In the genomic region with DNA sequence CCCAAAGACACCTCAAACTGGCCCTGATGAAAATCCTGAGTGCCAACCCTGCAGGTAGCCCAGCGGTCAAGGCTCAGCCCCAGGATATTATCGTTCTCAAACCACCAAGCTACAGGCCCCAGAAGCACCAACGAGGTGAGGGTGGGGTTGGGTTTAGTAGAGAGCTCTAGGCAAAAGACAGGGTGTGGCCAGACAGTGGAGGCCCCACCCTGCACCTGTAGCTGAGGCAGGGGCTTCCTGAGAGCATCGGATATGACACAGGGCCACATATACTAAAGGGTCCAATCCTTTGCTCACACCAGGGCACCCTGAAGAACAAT, we compare ENCODE assay signal across 8 mouse cellular contexts. TPM values are rescaled to one million over a fixed set of nuclear protein-coding genes. Genes with fewer than 3 reads are reported as not detected.
A peak's percentile ranks its signal among the peaks of the same experiment; 100 is the strongest.
DNase-seq lines count a peak whose midpoint lies in the region; ATAC-seq and TF ChIP-seq lines count a peak whose summit lies in the region.

No protein-coding gene starts in this region.

- H3K4me1 ChIP-seq in kidney, embryonic 14.5 days (ENCODE audit: control insufficient read depth, insufficient read depth, low read length) = peaks cover 65% of the 10 kb centered on the region
- H3K4me1 ChIP-seq in cortical plate, adult 2 months (ENCODE audit: control insufficient read depth, insufficient read depth, low read length) = peaks cover 13% of the 10 kb centered on the region
- H3K4me1 ChIP-seq in intestine, embryonic 16.5 days (ENCODE audit: control insufficient read depth, insufficient read depth, low read length) = peaks cover 83% of the 10 kb centered on the region
- H3K4me1 ChIP-seq in neural tube, embryonic 13.5 days (replicated peaks) = peaks cover 98% of the 10 kb centered on the region

- no peak for TF ChIP-seq CTCF in cortical plate, adult 2 months (IDR thresholded peaks at IDR 0.05; ENCODE audit: extremely low read depth, insufficient read depth, low read length)

- H3K27ac ChIP-seq in kidney, embryonic 14.5 days (ENCODE audit: low read depth, low read length) = peak overlapping the region; percentile 81; the same call in 1 of the 2 replicates
- peak overlapping the region; percentile 56 for H3K27ac ChIP-seq in cortical plate, adult 2 months (ENCODE audit: insufficient read depth, low read length)
- peak overlapping the region; percentile 84 for H3K27ac ChIP-seq in intestine, embryonic 16.5 days (ENCODE audit: low read length)
- peak overlapping the region; percentile 98 for H3K27ac ChIP-seq in neural tube, embryonic 13.5 days (replicated peaks)

- H3K4me2 ChIP-seq in kidney, embryonic 14.5 days (replicated peaks; ENCODE audit: low read depth, low read length) = no peak overlapping the region; the same call in 1 of the 2 replicates
- peak overlapping the region; percentile 39 for H3K4me2 ChIP-seq in intestine, embryonic 16.5 days (ENCODE audit: low read depth, low read length)
- peak overlapping the region; percentile 99 for H3K4me2 ChIP-seq in neural tube, embryonic 13.5 days

- no peaks in the 10 kb centered on the region for H3K27me3 ChIP-seq in kidney, embryonic 14.5 days (ENCODE audit: control insufficient read depth, insufficient read depth, low read length)
- no peaks in the 10 kb centered on the region for H3K27me3 ChIP-seq in intestine, embryonic 16.5 days (replicated peaks; ENCODE audit: control insufficient read depth, insufficient read depth, low read length)
- H3K27me3 ChIP-seq in neural tube, embryonic 13.5 days = no peaks in the 10 kb centered on the region

- H3K4me3 ChIP-seq in kidney, embryonic 14.5 days (ENCODE audit: low read length) = no peak overlapping the region
- no peak overlapping the region for H3K4me3 ChIP-seq in cortical plate, adult 2 months (ENCODE audit: insufficient read depth, low read length)
- no peak overlapping the region for H3K4me3 ChIP-seq in intestine, embryonic 16.5 days (ENCODE audit: low read length)
- peak overlapping the region; percentile 85; the same call in 1 of the 2 replicates for H3K4me3 ChIP-seq in neural tube, embryonic 13.5 days

- 39% methylated on average over 4 of the region's 4 CpGs for WGBS in kidney, embryonic 14.5 days
- 19% methylated on average over 4 of the region's 4 CpGs for WGBS in intestine, embryonic 16.5 days
- 16% methylated on average over 4 of the region's 4 CpGs for WGBS in neural tube, embryonic 13.5 days

- no peak for DNase-seq in kidney, postnatal 36 days
- no peak for DNase-seq in cerebellum, postnatal 36 days
- no peak for DNase-seq in retina, embryonic 14.5 days (ENCODE audit: low spot score)

- no peak for ATAC-seq in kidney, embryonic 14.5 days (ENCODE audit: low FRiP score, low TSS enrichment)
- ATAC-seq in intestine, embryonic 16.5 days = no peak
- ATAC-seq in neural tube, embryonic 13.5 days (ENCODE audit: low read depth) = no peak
- ATAC-seq in granulocyte monocyte progenitor cell, adult 5-6 weeks (replicated peaks; ENCODE audit: poor library complexity, severe bottlenecking) = no peak

- TF ChIP-seq POLR2A in cortical plate, adult 2 months (IDR thresholded peaks at IDR 0.05; ENCODE audit: extremely low read depth, insufficient read depth, low read length) = no peak

- H3K9me3 ChIP-seq in kidney, embryonic 14.5 days (ENCODE audit: control insufficient read depth, low read length) = no peaks in the 10 kb centered on the region
- no peaks in the 10 kb centered on the region for H3K9me3 ChIP-seq in intestine, embryonic 16.5 days (ENCODE audit: control insufficient read depth, low read length)
- H3K9me3 ChIP-seq in neural tube, embryonic 13.5 days = no peaks in the 10 kb centered on the region

- peaks cover 28% of the 10 kb centered on the region for H3K36me3 ChIP-seq in kidney, embryonic 14.5 days (ENCODE audit: control insufficient read depth, insufficient read depth, low read length)
- H3K36me3 ChIP-seq in intestine, embryonic 16.5 days (ENCODE audit: control insufficient read depth, insufficient read depth, low read length) = peaks cover 8% of the 10 kb centered on the region; the same call in 1 of the 2 replicates
- H3K36me3 ChIP-seq in neural tube, embryonic 13.5 days = peaks cover 4% of the 10 kb centered on the region; the same call in 1 of the 2 replicates

- H3K9ac ChIP-seq in kidney, embryonic 14.5 days (ENCODE audit: low read depth, low read length) = no peak overlapping the region
- 0 out of 2 replicates have a peak overlapping the region, but pooled peaks have one; percentile 57 for H3K9ac ChIP-seq in intestine, embryonic 16.5 days (ENCODE audit: low read depth, low read length)
- H3K9ac ChIP-seq in neural tube, embryonic 13.5 days = peak overlapping the region; percentile 96

RNA-seq across cellular contexts. Expression of gene Gnai2, which starts 5.8 kb away (rescaled TPM):
- polyA plus RNA-seq in kidney, embryonic 14.5 days (2014; fragmentation: Nextera tagmentation; extraction: Ambion mirVana) = 386 and 445 TPM in 2 replicates
- 283 and 286 TPM in 2 replicates for polyA plus RNA-seq in cortical plate, adult 2 months (2012; rRNA removed)
- 301 and 311 TPM in 2 replicates for polyA plus RNA-seq in intestine, embryonic 16.5 days (2015; fragmentation: Nextera tagmentation; extraction: Ambion mirVana)
- polyA plus RNA-seq in neural tube, embryonic 13.5 days (2015; fragmentation: Nextera tagmentation; extraction: Ambion mirVana) = 350 and 384 TPM in 2 replicates
- 410 and 448 TPM in 2 replicates for total RNA-seq in granulocyte monocyte progenitor cell, adult 5-6 weeks (2014; fragmentation: Nextera tagmentation)
- total RNA-seq in granulocyte monocyte progenitor cell, adult 5-6 weeks (2017) = 395 and 452 TPM in 2 replicates

RNA-seq across cellular contexts. Expression of gene Sema3b, which starts 20.3 kb away (rescaled TPM):
- polyA plus RNA-seq in kidney, embryonic 14.5 days (2014; fragmentation: Nextera tagmentation; extraction: Ambion mirVana) = 6.4 and 9.5 TPM in 2 replicates
- polyA plus RNA-seq in cortical plate, adult 2 months (2012; rRNA removed) = 2.4 and 4.3 TPM in 2 replicates
- polyA plus RNA-seq in intestine, embryonic 16.5 days (2015; fragmentation: Nextera tagmentation; extraction: Ambion mirVana) = 50.4 and 54.9 TPM in 2 replicates
- polyA plus RNA-seq in neural tube, embryonic 13.5 days (2015; fragmentation: Nextera tagmentation; extraction: Ambion mirVana) = 6.5 and 9.0 TPM in 2 replicates
- not detected in 2 replicates for total RNA-seq in granulocyte monocyte progenitor cell, adult 5-6 weeks (2014; fragmentation: Nextera tagmentation)
- not detected in 2 replicates for total RNA-seq in granulocyte monocyte progenitor cell, adult 5-6 weeks (2017)

RNA-seq across cellular contexts. Expression of gene Slc38a3, which starts 40.0 kb away (rescaled TPM):
- 4.8 and 6.5 TPM in 2 replicates for polyA plus RNA-seq in kidney, embryonic 14.5 days (2014; fragmentation: Nextera tagmentation; extraction: Ambion mirVana)
- polyA plus RNA-seq in cortical plate, adult 2 months (2012; rRNA removed) = 134 and 156 TPM in 2 replicates
- 10.1 TPM in 2 replicates for polyA plus RNA-seq in intestine, embryonic 16.5 days (2015; fragmentation: Nextera tagmentation; extraction: Ambion mirVana)
- polyA plus RNA-seq in neural tube, embryonic 13.5 days (2015; fragmentation: Nextera tagmentation; extraction: Ambion mirVana) = 23.9 and 25.6 TPM in 2 replicates
- total RNA-seq in granulocyte monocyte progenitor cell, adult 5-6 weeks (2014; fragmentation: Nextera tagmentation) = not detected in 2 replicates
- total RNA-seq in granulocyte monocyte progenitor cell, adult 5-6 weeks (2017) = not detected in 2 replicates

RNA-seq across cellular contexts. Expression of gene Ifrd2, which starts 41.9 kb away (rescaled TPM):
- 59.1 and 61.4 TPM in 2 replicates for polyA plus RNA-seq in kidney, embryonic 14.5 days (2014; fragmentation: Nextera tagmentation; extraction: Ambion mirVana)
- polyA plus RNA-seq in cortical plate, adult 2 months (2012; rRNA removed) = 16.3 and 18.6 TPM in 2 replicates
- polyA plus RNA-seq in intestine, embryonic 16.5 days (2015; fragmentation: Nextera tagmentation; extraction: Ambion mirVana) = 79.0 and 89.6 TPM in 2 replicates
- 13.5 and 17.4 TPM in 2 replicates for polyA plus RNA-seq in neural tube, embryonic 13.5 days (2015; fragmentation: Nextera tagmentation; extraction: Ambion mirVana)
- 89.9 and 105 TPM in 2 replicates for total RNA-seq in granulocyte monocyte progenitor cell, adult 5-6 weeks (2014; fragmentation: Nextera tagmentation)
- 46.9 and 76.8 TPM in 2 replicates for total RNA-seq in granulocyte monocyte progenitor cell, adult 5-6 weeks (2017)

RNA-seq across cellular contexts. Expression of gene Hyal3, which starts 48.8 kb away (rescaled TPM):
- 0.84 and 1.5 TPM in 2 replicates for polyA plus RNA-seq in kidney, embryonic 14.5 days (2014; fragmentation: Nextera tagmentation; extraction: Ambion mirVana)
- polyA plus RNA-seq in cortical plate, adult 2 months (2012; rRNA removed) = 0.44 and 0.48 TPM in 2 replicates
- polyA plus RNA-seq in intestine, embryonic 16.5 days (2015; fragmentation: Nextera tagmentation; extraction: Ambion mirVana) = 0.66 and 0.68 TPM in 2 replicates
- polyA plus RNA-seq in neural tube, embryonic 13.5 days (2015; fragmentation: Nextera tagmentation; extraction: Ambion mirVana) = 1.9 and 2.0 TPM in 2 replicates
- total RNA-seq in granulocyte monocyte progenitor cell, adult 5-6 weeks (2014; fragmentation: Nextera tagmentation) = 0.34 TPM in 1 of 2 replicates, not detected in the other
- total RNA-seq in granulocyte monocyte progenitor cell, adult 5-6 weeks (2017) = 0.26 and 0.46 TPM in 2 replicates
